Mouse (Mus musculus) neural tube, postnatal 0 days (tissue): Measurements from ENCODE around the gene Gpr137c. TPM values are rescaled to one million over a fixed set of nuclear protein-coding genes. Genes with fewer than 3 reads are reported as not detected.

Experiments used
- polyA plus RNA-seq: library from polyadenylated mRNA; unstranded; fragments of >200 nt; fragmentation: Nextera tagmentation; extraction: Ambion mirVana; gene quantifications from 2 replicates; pipeline ENCODE4 v1.2.1, GENCODE M21; 2015

Gene Gpr137c
- 16.7 and 17.1 TPM in 2 replicates for polyA plus RNA-seq

GRCm38 (mm10) chr14:45219281-45220089, at the start of gene Gpr137c:
TSS of gene Gpr137c (plus strand) at chr14:45219717.

GRCm38 (mm10) chr14:45220090-45220956, 806 bp downstream of the Gpr137c start, which contains the start of gene Txndc16:
TSS of gene Txndc16 (minus strand) at chr14:45220328.

GRCm38 (mm10) chr14:45318426-45319236, 99.1 kb downstream of the Gpr137c start, which contains the start of gene Ero1l:
TSS of gene Ero1l (minus strand) at chr14:45318771.

GRCm38 (mm10) chr14:45329589-45330181, 110.2 kb downstream of the Gpr137c start, which contains the start of gene Psmc6:
TSS of gene Psmc6 (plus strand) at chr14:45329788.

Other genes starting within 250 kb of the Gpr137c start
- gene Ptger2, start 231.5 kb upstream of the Gpr137c start, polyA plus RNA-seq: 1.9 and 2.3 TPM in 2 replicates
- 28.0 and 29.5 TPM in 2 replicates for gene Txndc16, start 611 bp downstream of the Gpr137c start, polyA plus RNA-seq
- 15.0 and 20.8 TPM in 2 replicates for gene Ero1l, start 99.1 kb downstream of the Gpr137c start, polyA plus RNA-seq
- gene Psmc6, start 110.1 kb downstream of the Gpr137c start, polyA plus RNA-seq: 128 and 135 TPM in 2 replicates
- gene Styx, start 131.4 kb downstream of the Gpr137c start, polyA plus RNA-seq: 77.1 and 84.4 TPM in 2 replicates
- 23.0 and 23.9 TPM in 2 replicates for gene Gnpnat1, start 185.2 kb downstream of the Gpr137c start, polyA plus RNA-seq